Mouse (Mus musculus) brain, embryonic 14.5 days (tissue): ENCODE data around the gene Tsc1.

Source experiments
- CTCF ChIP-seq: fragments of 200-500 bp; IDR thresholded peaks from 2 replicates; pipeline ENCODE4 v1.5.1; 2012; ENCODE audit warnings: inconsistent platforms, mild to moderate bottlenecking, moderate library complexity, borderline replicate concordance; ENCODE audit not compliant: insufficient read depth, insufficient read length; ENCODE audit errors: extremely low read depth
- POLR2A ChIP-seq: fragments of 200-500 bp; IDR thresholded peaks from 2 replicates; pipeline ENCODE4 v1.6.1; 2012; ENCODE audit warnings: mild to moderate bottlenecking, inconsistent platforms, borderline replicate concordance; ENCODE audit not compliant: poor library complexity, insufficient read depth, insufficient read length, severe bottlenecking; ENCODE audit errors: extremely low read depth

- TF ChIP-seq CTCF (peak; percentile 49; the same call in 1 of the 2 replicates), POLR2A (no peak)
Observed at GRCm38 (mm10) chr2:28616358-28616757, 24.7 kb upstream of the Tsc1 start.
